ENCODE assay signal across 31 mouse cellular contexts in genomic region chr1:106139137-106139536, GRCm38 (mm10).
"Had no signal": no experiment of that assay in that cellular context is flagged by ENCODE, and none has a peak within 500 bp of the region (broad histone marks: within the 10 kb centered on the region; RNA-seq: fewer than 3 reads in every experiment).

No protein-coding gene starts in this region.

- ATAC-seq: liver, embryonic 12.5 days; liver, postnatal 0 days; lung, postnatal 0 days; midbrain, embryonic 13.5 days; midbrain, embryonic 15.5 days; midbrain, embryonic 16.5 days had no signal

- H3K4me1 ChIP-seq: limb, embryonic 10.5 days; limb, embryonic 12.5 days; limb, embryonic 13.5 days; limb, embryonic 15.5 days; liver, embryonic 12.5 days; liver, embryonic 13.5 days; liver, embryonic 15.5 days; lung, embryonic 15.5 days; midbrain, embryonic 10.5 days; midbrain, embryonic 12.5 days; midbrain, embryonic 13.5 days; neural tube, embryonic 12.5 days had no signal

- H3K9me3 ChIP-seq: limb, embryonic 10.5 days; limb, embryonic 12.5 days; limb, embryonic 13.5 days; limb, embryonic 15.5 days; liver, embryonic 12.5 days; liver, embryonic 13.5 days; liver, embryonic 15.5 days; lung, embryonic 15.5 days; midbrain, embryonic 10.5 days; midbrain, embryonic 12.5 days; midbrain, embryonic 13.5 days; midbrain, embryonic 15.5 days; neural tube, embryonic 12.5 days had no signal

- H3K4me3 ChIP-seq: left cerebral cortex, adult 2 months; limb, embryonic 10.5 days; limb, embryonic 12.5 days; limb, embryonic 13.5 days; limb, embryonic 15.5 days; liver, embryonic 12.5 days; liver, embryonic 13.5 days; liver, embryonic 15.5 days; lung, embryonic 15.5 days; megakaryocyte, embryonic 14.5 days; midbrain, embryonic 10.5 days; midbrain, embryonic 12.5 days; midbrain, embryonic 13.5 days; midbrain, embryonic 15.5 days; myocyte; neural tube, embryonic 12.5 days had no signal

- H3K36me3 ChIP-seq: limb, embryonic 10.5 days; limb, embryonic 12.5 days; limb, embryonic 13.5 days; limb, embryonic 15.5 days; liver, embryonic 12.5 days; liver, embryonic 13.5 days; liver, embryonic 15.5 days; lung, embryonic 15.5 days; midbrain, embryonic 10.5 days; midbrain, embryonic 12.5 days; midbrain, embryonic 13.5 days; midbrain, embryonic 15.5 days; neural tube, embryonic 12.5 days had no signal

- H3K27me3 ChIP-seq: limb, embryonic 12.5 days; limb, embryonic 13.5 days; limb, embryonic 15.5 days; liver, embryonic 12.5 days; liver, embryonic 13.5 days; liver, embryonic 15.5 days; lung, embryonic 15.5 days; midbrain, embryonic 12.5 days; midbrain, embryonic 13.5 days; midbrain, embryonic 15.5 days; neural tube, embryonic 12.5 days had no signal

- H3K27ac ChIP-seq: left cerebral cortex, adult 2 months; limb, embryonic 10.5 days; limb, embryonic 12.5 days; limb, embryonic 13.5 days; limb, embryonic 15.5 days; liver, embryonic 12.5 days; liver, embryonic 13.5 days; liver, embryonic 14.5 days; liver, embryonic 15.5 days; lung, embryonic 15.5 days; macrophage; midbrain, embryonic 10.5 days; midbrain, embryonic 12.5 days; midbrain, embryonic 13.5 days; midbrain, embryonic 15.5 days; neural tube, embryonic 12.5 days had no signal

- H3K4me2 ChIP-seq: limb, embryonic 12.5 days; limb, embryonic 13.5 days; limb, embryonic 15.5 days; liver, embryonic 11.5 days; liver, embryonic 12.5 days; liver, embryonic 13.5 days; liver, embryonic 15.5 days; lung, embryonic 14.5 days; lung, embryonic 15.5 days; midbrain, embryonic 11.5 days; midbrain, embryonic 12.5 days; midbrain, embryonic 13.5 days; midbrain, embryonic 15.5 days; neural tube, embryonic 12.5 days had no signal

- DNase-seq: left cerebral cortex, postnatal 4 days; liver; liver, embryonic 13.5 days; liver, postnatal 0 days; lung, adult 18-20 months; lung, embryonic 14.5 days; lung, postnatal 10 days; lung, postnatal 14 days; lung, postnatal 36 days; lung, postnatal 4 days had no signal

- H3K9ac ChIP-seq: limb, embryonic 12.5 days; limb, embryonic 13.5 days; limb, embryonic 15.5 days; liver, embryonic 12.5 days; liver, embryonic 13.5 days; liver, embryonic 14.5 days; liver, embryonic 15.5 days; liver, postnatal 0 days; lung, embryonic 14.5 days; lung, embryonic 15.5 days; midbrain, embryonic 12.5 days; midbrain, embryonic 13.5 days; midbrain, embryonic 15.5 days; neural tube, embryonic 12.5 days had no signal
